Mouse (Mus musculus) liver, adult 2 months (tissue): ENCODE results near the gene Lima1.

Experiments
- CTCF ChIP-seq: fragments of 200-500 bp; IDR thresholded peaks from 2 replicates; pipeline ENCODE4 v1.5.1; 2011; ENCODE audit warnings: low read depth, low read length, control low read depth
- POLR2A ChIP-seq: fragments of 200-500 bp; IDR thresholded peaks from 2 replicates; pipeline ENCODE4 v1.6.1; 2011; ENCODE audit warnings: low read length, control low read depth; ENCODE audit not compliant: insufficient read depth; ENCODE audit errors: extremely low read depth

GRCm38 (mm10) chr15:99867654-99868053, 7.6 kb downstream of the Lima1 start:
- no peak for TF ChIP-seq CTCF
- no peak for TF ChIP-seq POLR2A
